Mouse (Mus musculus) MEL (cell line): ENCODE measurements around the gene Hoxc5. TPM values are rescaled to one million over a fixed set of nuclear protein-coding genes. Genes with fewer than 3 reads are reported as not detected.

Experiments used
- DNase-seq: peaks from one replicate; pipeline ENCODE4 v3.0.0; 2011; ENCODE audit warnings: low read depth, low spot score
- H3K27ac ChIP-seq: 2 replicates; pipeline ENCODE4 v1.5.1; 2012; ENCODE audit warnings: low read depth, mild to moderate bottlenecking, control low read depth, low read length, moderate library complexity; ENCODE audit not compliant: control insufficient read depth
- H3K27me3 ChIP-seq, 2 experiments: fragments of 150-350 bp in 1 of 2; sonication (generic) in 1 of 2; 2 replicates each; pipeline ENCODE4 v1.6.1; 2012; ENCODE audit warnings: low read length in 2 of 2, mild to moderate bottlenecking in 2 of 2, improper control_type of control experiment in 1 of 2, moderate library complexity in 1 of 2; ENCODE audit not compliant: insufficient read depth in 2 of 2, control insufficient read depth in 1 of 2
- H3K36me3 ChIP-seq, 2 experiments: 2 replicates each; pipeline ENCODE4 v1.6.1; 2012 to 2014; ENCODE audit warnings: low read length in 2 of 2, improper control_type of control experiment in 1 of 2, inconsistent platforms in 1 of 2, mild to moderate bottlenecking in 1 of 2; ENCODE audit not compliant: insufficient read depth in 2 of 2, control insufficient read depth in 1 of 2
- H3K4me1 ChIP-seq, 2 experiments: fragments of 150-350 bp in 1 of 2; sonication (generic) in 1 of 2; 2 replicates each; pipeline ENCODE4 v1.6.1; 2012; ENCODE audit warnings: low read length in 2 of 2, improper control_type of control experiment in 1 of 2, mild to moderate bottlenecking in 1 of 2; ENCODE audit not compliant: insufficient read depth in 2 of 2, control insufficient read depth in 1 of 2
- H3K4me3 ChIP-seq, 2 experiments: fragments of 150-350 bp in 1 of 2; sonication (generic) in 1 of 2; 2 replicates each; pipeline ENCODE4 v1.5.1; 2012; ENCODE audit warnings: low read depth in 2 of 2, low read length in 2 of 2, mild to moderate bottlenecking in 2 of 2, moderate library complexity in 2 of 2, control low read depth in 1 of 2, improper control_type of control experiment in 1 of 2; ENCODE audit not compliant: control insufficient read depth in 1 of 2, insufficient read depth in 1 of 2
- H3K79me2 ChIP-seq: 2 replicates; pipeline ENCODE4 v1.6.1; 2012; ENCODE audit warnings: mild to moderate bottlenecking, low read length, moderate library complexity; ENCODE audit not compliant: control insufficient read depth, poor library complexity, insufficient read depth
- H3K9ac ChIP-seq: 2 replicates; pipeline ENCODE4 v1.6.1; 2012; ENCODE audit warnings: low read depth, mild to moderate bottlenecking, control low read depth, low read length, moderate library complexity; ENCODE audit not compliant: control insufficient read depth, poor library complexity, severe bottlenecking
- H3K9me3 ChIP-seq: fragments of 150-350 bp; sonication (generic); replicated peaks from 2 replicates; pipeline ENCODE4 v1.6.1; 2012; ENCODE audit warnings: mild to moderate bottlenecking, low read length, improper control_type of control experiment, moderate library complexity; ENCODE audit not compliant: insufficient read depth
- BHLHE40 ChIP-seq: IDR thresholded peaks from 2 replicates; pipeline ENCODE4 v1.6.1; 2012; ENCODE audit warnings: low read depth, mild to moderate bottlenecking, inconsistent platforms, low read length, improper control_type of control experiment, borderline replicate concordance
- CHD2 ChIP-seq: IDR thresholded peaks from 2 replicates; pipeline ENCODE4 v1.6.1; 2011; ENCODE audit warnings: low read length, improper control_type of control experiment
- E2F4 ChIP-seq: IDR thresholded peaks from 2 replicates; pipeline ENCODE4 v1.6.1; 2011; ENCODE audit warnings: low read depth, low read length, improper control_type of control experiment, borderline replicate concordance
- ELF1 ChIP-seq: IDR thresholded peaks from 2 replicates; pipeline ENCODE4 v1.6.1; 2014; ENCODE audit warnings: low read depth, mild to moderate bottlenecking, inconsistent platforms, low read length, improper control_type of control experiment, moderate library complexity
- GATA1 ChIP-seq: IDR thresholded peaks from 2 replicates; pipeline ENCODE4 v1.6.1; 2011; ENCODE audit warnings: low read depth, low read length, improper control_type of control experiment
- JUND ChIP-seq: IDR thresholded peaks from 2 replicates; pipeline ENCODE4 v1.6.1; 2011; ENCODE audit warnings: low read depth, mild to moderate bottlenecking, improper control_type of control experiment, low read length
- MAFK ChIP-seq: IDR thresholded peaks from 2 replicates; pipeline ENCODE4 v1.6.1; 2011; ENCODE audit warnings: low read depth, mild to moderate bottlenecking, low read length, improper control_type of control experiment, borderline replicate concordance
- MAX ChIP-seq: IDR thresholded peaks from 2 replicates; pipeline ENCODE4 v1.6.1; 2011; ENCODE audit warnings: low read length, improper control_type of control experiment
- MAZ ChIP-seq: IDR thresholded peaks from 2 replicates; pipeline ENCODE4 v1.6.1; 2012; ENCODE audit warnings: low read depth, mild to moderate bottlenecking, inconsistent platforms, low read length, improper control_type of control experiment
- MEF2A ChIP-seq: IDR thresholded peaks from 2 replicates; pipeline ENCODE4 v1.6.1; 2014; ENCODE audit warnings: low read depth, mild to moderate bottlenecking, inconsistent platforms, low read length, improper control_type of control experiment; ENCODE audit not compliant: poor library complexity, insufficient replicate concordance, severe bottlenecking; ENCODE audit errors: extremely low read depth
- MYC ChIP-seq: IDR thresholded peaks from 2 replicates; pipeline ENCODE4 v1.6.1; 2011; ENCODE audit warnings: low read depth, mild to moderate bottlenecking, low read length, improper control_type of control experiment, moderate library complexity
- NELFE ChIP-seq: IDR thresholded peaks from 2 replicates; pipeline ENCODE4 v1.6.1; 2011; ENCODE audit warnings: low read depth, low read length, improper control_type of control experiment
- POLR2A ChIP-seq, 2 experiments: IDR thresholded peaks; 2 replicates each; pipeline ENCODE4 v1.6.1; 2011 to 2012; ENCODE audit warnings: low read length in 2 of 2, mild to moderate bottlenecking in 2 of 2, control low read depth in 1 of 2, improper control_type of control experiment in 1 of 2, low read depth in 1 of 2, moderate library complexity in 1 of 2; ENCODE audit not compliant: control insufficient read depth in 1 of 2, insufficient read depth in 1 of 2, poor library complexity in 1 of 2
- POLR2AphosphoS5 ChIP-seq: IDR thresholded peaks from 2 replicates; pipeline ENCODE4 v1.6.1; 2012; ENCODE audit warnings: low read depth, borderline replicate concordance, mild to moderate bottlenecking, inconsistent platforms, low read length, moderate library complexity, mixed read lengths
- TAL1 ChIP-seq: IDR thresholded peaks from 2 replicates; pipeline ENCODE4 v1.6.1; 2012; ENCODE audit warnings: mild to moderate bottlenecking, inconsistent platforms, low read length, moderate library complexity, mixed read lengths
- TBP ChIP-seq: IDR thresholded peaks from 2 replicates; pipeline ENCODE4 v1.8.0; 2011; ENCODE audit warnings: low read depth, low read length, improper control_type of control experiment
- TCF12 ChIP-seq: IDR thresholded peaks from 2 replicates; pipeline ENCODE4 v1.6.1; 2014; ENCODE audit warnings: low read depth, mild to moderate bottlenecking, inconsistent platforms, low read length, improper control_type of control experiment, moderate library complexity
- USF1 ChIP-seq: IDR thresholded peaks from 2 replicates; pipeline ENCODE4 v1.6.1; 2014; ENCODE audit warnings: low read depth, mild to moderate bottlenecking, inconsistent platforms, low read length, improper control_type of control experiment, moderate library complexity
- ZC3H11A ChIP-seq: IDR thresholded peaks from 2 replicates; pipeline ENCODE4 v1.6.1; 2012; ENCODE audit warnings: low read depth, mild to moderate bottlenecking, inconsistent platforms, low read length, improper control_type of control experiment
- polyA plus RNA-seq, 2 experiments: library from polyadenylated mRNA; stranded (reverse) in 1 of 2; unstranded in 1 of 2; fragments of >175 nt in 1 of 2; fragments of >200 nt in 1 of 2; gene quantifications; 2 replicates each; pipeline versions ENCODE4 v1.2.1 to v1.2.4; 2012; ENCODE audit warnings: low replicate concordance in 2 of 2, low read depth in 1 of 2; ENCODE audit not compliant: insufficient read length in 2 of 2, insufficient read depth in 1 of 2, missing spikeins in 1 of 2
- total RNA-seq: library from RNA; depleted of rRNA; stranded (reverse); fragments of 300-350 nt; gene quantifications from 2 replicates; pipeline ENCODE4 v1.2.3, GENCODE M21; 2012

The Hoxc5 gene
- total and polyA plus RNA-seq, 3 experiments = 0.46 to 3.0 TPM; not detected in 1

- Histone ChIP-seq H3K4me3 (no peak overlapping the region), H3K9me3 (no peaks in the 10 kb centered on the region), H3K27ac (no peak overlapping the region), H3K27me3 (peaks cover 32 to 54% of the 10 kb centered on the region in 2 experiments), H3K36me3 (no peaks in the 10 kb centered on the region), H3K4me1 (no peaks in the 10 kb centered on the region), H3K79me2 (no peaks in the 10 kb centered on the region), H3K9ac (no peak overlapping the region)
- no peak for DNase-seq
- TF ChIP-seq MAZ = no peak
- TF ChIP-seq TBP = no peak
- no peak for TF ChIP-seq MAFK
- TF ChIP-seq E2F4 = no peak
- no peak for TF ChIP-seq TAL1
- TF ChIP-seq GATA1 = no peak
- TF ChIP-seq JUND = no peak
- TF ChIP-seq POLR2AphosphoS5 = no peak
- no peak for TF ChIP-seq TCF12
- TF ChIP-seq MAX = no peak
- TF ChIP-seq MEF2A = no peak
- TF ChIP-seq ELF1 = no peak
- TF ChIP-seq POLR2A (IDR thresholded peaks at IDR 0.05; ENCODE audit: control insufficient read depth in 1 of 2, insufficient read depth in 1 of 2, low read depth in 1 of 2, low read length in 2 of 2, poor library complexity in 1 of 2) = no peak
- TF ChIP-seq CHD2 = no peak
- TF ChIP-seq NELFE = no peak
- no peak for TF ChIP-seq ZC3H11A
These were observed 11.2 kb upstream of the Hoxc5 start for GRCm38 (mm10) chr15:102955833-102956640.

GRCm38 (mm10) chr15:102956906-102957305 is 10.3 kb upstream of the Hoxc5 start:
- TF ChIP-seq ELF1 (no peak), BHLHE40 (no peak), MYC (no peak), USF1 (no peak), POLR2A (IDR thresholded peaks at IDR 0.05; ENCODE audit: control insufficient read depth in 1 of 2, insufficient read depth in 1 of 2, low read depth in 1 of 2, low read length in 2 of 2, poor library complexity in 1 of 2) (no peak), MAFK (no peak)

More at GRCm38 (mm10) chr15:102956906-102957305, 10.3 kb upstream of the Hoxc5 start:
- Histone ChIP-seq H3K4me1 (no peaks in the 10 kb centered on the region), H3K9me3 (no peaks in the 10 kb centered on the region), H3K79me2 (no peaks in the 10 kb centered on the region), H3K27ac (no peak overlapping the region), H3K27me3 (peaks cover 31 to 55% of the 10 kb centered on the region in 2 experiments), H3K36me3 (no peaks in the 10 kb centered on the region), H3K9ac (no peak overlapping the region), H3K4me3 (no peak overlapping the region)
- no peak for DNase-seq
